In genomic region chr6:136291424-136291823, GRCm38 (mm10) we compare ENCODE assay signal across 25 mouse cellular contexts. TPM values are rescaled to one million over a fixed set of nuclear protein-coding genes. Genes with fewer than 3 reads are reported as not detected.
DNase-seq lines count a peak whose midpoint lies in the region; ATAC-seq and TF ChIP-seq lines count a peak whose summit lies in the region.
"Had no signal": no experiment of that assay in that cellular context is flagged by ENCODE, and none has a peak within 500 bp of the region (broad histone marks: within the 10 kb centered on the region; RNA-seq: fewer than 3 reads in every experiment).

No protein-coding gene starts in this region.

- no peak for TF ChIP-seq CTCF in heart, adult 2 months (IDR thresholded peaks at IDR 0.05)

- no peak for TF ChIP-seq EP300 in heart, adult 2 months (IDR thresholded peaks at IDR 0.05; ENCODE audit: insufficient read depth, low read depth, low read length)

- no peak overlapping the region for H3K9ac ChIP-seq in heart, adult 2 months (ENCODE audit: low read depth, low read length)
- no peak overlapping the region for H3K9ac ChIP-seq in lung, embryonic 16.5 days (ENCODE audit: low read length)
- H3K9ac ChIP-seq: embryonic facial prominence, embryonic 13.5 days; embryonic facial prominence, embryonic 15.5 days; forebrain, embryonic 12.5 days had no signal

- 87% methylated on average over 3 of the region's 3 CpGs for WGBS in heart, embryonic 10.5 days
- WGBS in heart, adult 2 months, result 89% methylated on average over 3 of the region's 3 CpGs
- 69% methylated on average over 3 of the region's 3 CpGs for WGBS in lung, embryonic 16.5 days

- ATAC-seq in lung, embryonic 16.5 days (ENCODE audit: low read depth), result peak; percentile 53
- ATAC-seq: forebrain, embryonic 14.5 days; forebrain, embryonic 16.5 days had no signal

- no peaks in the 10 kb centered on the region for H3K79me2 ChIP-seq in heart, adult 2 months (replicated peaks; ENCODE audit: control insufficient read depth, insufficient read depth, low read length)

- TF ChIP-seq POLR2A in heart, adult 2 months (IDR thresholded peaks at IDR 0.05; ENCODE audit: insufficient read depth, low read depth, low read length), result no peak

- no peak overlapping the region for H3K4me2 ChIP-seq in lung, embryonic 16.5 days (ENCODE audit: low read depth, low read length)
- H3K4me2 ChIP-seq: embryonic facial prominence, embryonic 13.5 days; embryonic facial prominence, embryonic 15.5 days; forebrain, embryonic 12.5 days had no signal

- intact Hi-C loops in heart, adult 2 months (cut with DNase I), result no loop called here

- H3K27ac ChIP-seq in heart, embryonic 10.5 days, result no peak overlapping the region
- H3K27ac ChIP-seq in heart, adult 2 months, result no peak overlapping the region
- peak overlapping the region; percentile 75 for H3K27ac ChIP-seq in lung, embryonic 16.5 days (ENCODE audit: low read length)
- H3K27ac ChIP-seq: embryonic facial prominence, embryonic 13.5 days; embryonic facial prominence, embryonic 15.5 days; forebrain, embryonic 10.5 days; forebrain, embryonic 12.5 days had no signal

- no peaks in the 10 kb centered on the region for H3K27me3 ChIP-seq in heart, embryonic 10.5 days (ENCODE audit: insufficient read depth, poor library complexity, severe bottlenecking)
- H3K27me3 ChIP-seq in heart, adult 2 months (ENCODE audit: control insufficient read depth, insufficient read depth, low read length), result no peaks in the 10 kb centered on the region
- no peaks in the 10 kb centered on the region for H3K27me3 ChIP-seq in lung, embryonic 16.5 days (ENCODE audit: control insufficient read depth, insufficient read depth, low read depth, low read length)
- H3K27me3 ChIP-seq: embryonic facial prominence, embryonic 13.5 days; embryonic facial prominence, embryonic 15.5 days; forebrain, embryonic 12.5 days had no signal

- no peaks in the 10 kb centered on the region for H3K36me3 ChIP-seq in heart, embryonic 10.5 days
- no peaks in the 10 kb centered on the region for H3K36me3 ChIP-seq in heart, adult 2 months (ENCODE audit: control insufficient read depth, insufficient read depth, low read length)
- H3K36me3 ChIP-seq in lung, embryonic 16.5 days (ENCODE audit: control insufficient read depth, insufficient read depth, low read length), result no peaks in the 10 kb centered on the region
- H3K36me3 ChIP-seq: embryonic facial prominence, embryonic 13.5 days; embryonic facial prominence, embryonic 15.5 days; forebrain, embryonic 10.5 days; forebrain, embryonic 12.5 days had no signal

- H3K4me3 ChIP-seq in heart, embryonic 10.5 days, result no peak overlapping the region
- no peak overlapping the region for H3K4me3 ChIP-seq in heart, adult 2 months
- H3K4me3 ChIP-seq in lung, embryonic 16.5 days (ENCODE audit: low read length), result no peak overlapping the region
- H3K4me3 ChIP-seq: embryonic facial prominence, embryonic 13.5 days; embryonic facial prominence, embryonic 15.5 days; erythroblast, embryonic 14.5 days; forebrain, embryonic 10.5 days; forebrain, embryonic 12.5 days had no signal

- no peaks in the 10 kb centered on the region for H3K4me1 ChIP-seq in heart, embryonic 10.5 days
- no peaks in the 10 kb centered on the region for H3K4me1 ChIP-seq in heart, adult 2 months (ENCODE audit: control insufficient read depth, insufficient read depth, low read length)
- no peaks in the 10 kb centered on the region for H3K4me1 ChIP-seq in lung, embryonic 16.5 days (replicated peaks; ENCODE audit: control insufficient read depth, insufficient read depth, low read length)
- H3K4me1 ChIP-seq: embryonic facial prominence, embryonic 13.5 days; embryonic facial prominence, embryonic 15.5 days; forebrain, embryonic 10.5 days; forebrain, embryonic 12.5 days had no signal

- peak; percentile 28 for DNase-seq in heart, embryonic 10.5 days (ENCODE audit: low spot score)
- DNase-seq in heart, adult 2 months, result no peak
- no peak for DNase-seq in lung, postnatal 10 days
- DNase-seq: adrenal gland, adult 2 months; adrenal gland, postnatal 10 days; adrenal gland, postnatal 25 days; cerebellum, adult 11 months; cerebellum, adult 18-20 months; cerebellum, adult 8-10 months; cerebellum, adult 9-11 months; cerebellum, postnatal 14 days; cerebellum, postnatal 36 days; embryo, embryonic 11 days had no signal

- no peaks in the 10 kb centered on the region for H3K9me3 ChIP-seq in heart, embryonic 10.5 days
- H3K9me3 ChIP-seq in lung, embryonic 16.5 days (ENCODE audit: control insufficient read depth, low read length), result peaks cover 3% of the 10 kb centered on the region; the same call in 1 of the 2 replicates
- H3K9me3 ChIP-seq: embryonic facial prominence, embryonic 13.5 days; embryonic facial prominence, embryonic 15.5 days; forebrain, embryonic 10.5 days had no signal

RNA-seq across cellular contexts. Expression of gene Gm8994, which starts 35.9 kb away (rescaled TPM):
- polyA plus RNA-seq in heart, embryonic 10.5 days (2016; fragmentation: Nextera tagmentation; extraction: Ambion mirVana), result not detected in 2 replicates
- total RNA-seq in heart, adult 2 months (2021), result not detected
- polyA plus RNA-seq in heart, adult 2 months (2012; rRNA removed), result not detected in 2 replicates
- not detected in 2 replicates for polyA plus RNA-seq in lung, embryonic 16.5 days (2015; fragmentation: Nextera tagmentation; extraction: Ambion mirVana)
- total RNA-seq: adrenal gland, adult 2 months; adrenal gland, postnatal 10 days; adrenal gland, postnatal 25 days; adrenal gland, postnatal 4 days; common myeloid progenitor, adult 5-6 weeks had no signal
- polyA plus RNA-seq: adrenal gland, adult 2 months; brain, embryonic 14.5 days; embryonic facial prominence, embryonic 11.5 days; embryonic facial prominence, embryonic 13.5 days; embryonic facial prominence, embryonic 15.5 days; erythroblast, embryonic 14.5 days; forebrain, embryonic 10.5 days; forebrain, embryonic 12.5 days; forebrain, embryonic 14.5 days; forebrain, embryonic 16.5 days had no signal
